Mouse (Mus musculus) spleen, adult 2 months (tissue): ENCODE data around the gene Knl1. TPM values are rescaled to one million over a fixed set of nuclear protein-coding genes. Genes with fewer than 3 reads are reported as not detected.
A peak's percentile ranks its signal among the peaks of the same experiment; 100 is the strongest.

ENCODE experiments used
- DNase-seq, 2 experiments: peaks; one replicate each; pipeline versions ENCODE4 v3.0.0 to v3.0.0-alpha.2; 2012 to 2021; ENCODE audit warnings: low spot score in 2 of 2, low read depth in 1 of 2
- H3K27ac ChIP-seq: fragments of 200-500 bp; 2 replicates; pipeline ENCODE4 v1.5.1; 2012; ENCODE audit warnings: low read length, inconsistent platforms; ENCODE audit not compliant: insufficient read depth
- H3K27me3 ChIP-seq: fragments of 200-500 bp; 2 replicates; pipeline ENCODE4 v1.6.1; 2012; ENCODE audit warnings: mild to moderate bottlenecking, moderate library complexity, low read length, inconsistent platforms; ENCODE audit not compliant: control insufficient read depth, insufficient read depth
- H3K36me3 ChIP-seq: fragments of 200-500 bp; 2 replicates; pipeline ENCODE4 v1.6.1; 2012; ENCODE audit warnings: mild to moderate bottlenecking, low read length, inconsistent platforms; ENCODE audit not compliant: control insufficient read depth, insufficient read depth
- H3K4me1 ChIP-seq: fragments of 200-500 bp; 2 replicates; pipeline ENCODE4 v1.6.1; 2011; ENCODE audit warnings: inconsistent platforms; ENCODE audit not compliant: control insufficient read depth, insufficient read depth, insufficient read length
- H3K4me3 ChIP-seq: fragments of 200-500 bp; 2 replicates; pipeline ENCODE4 v1.5.1; 2011; ENCODE audit warnings: mild to moderate bottlenecking, inconsistent platforms; ENCODE audit not compliant: insufficient read depth, insufficient read length; ENCODE audit errors: extremely low read depth
- CTCF ChIP-seq: fragments of 200-500 bp; IDR thresholded peaks from 2 replicates; pipeline ENCODE4 v1.5.1; 2011; ENCODE audit warnings: mild to moderate bottlenecking, inconsistent platforms; ENCODE audit not compliant: insufficient read depth, insufficient read length, insufficient replicate concordance; ENCODE audit errors: extremely low read depth
- POLR2A ChIP-seq: fragments of 200-500 bp; IDR thresholded peaks from 2 replicates; pipeline ENCODE4 v1.6.1; 2011; ENCODE audit warnings: low read depth, low read length, inconsistent platforms
- WGBS: fragments of 180-500 bp; shearing (Covaris S2); methylation state at CpG from one replicate; pipeline ENCODE4 v1.1.7; 2018; 5-methylcytosine and 5-hydroxymethylcytosine counted together
- polyA plus RNA-seq: library from polyadenylated mRNA; depleted of rRNA; stranded (reverse); fragments of >200 nt; gene quantifications from 2 replicates; pipeline ENCODE4 v1.2.3, GENCODE M21; 2012; rRNA removed

Gene Knl1
- polyA plus RNA-seq, 1 experiment = 0.35 TPM

- no peak for DNase-seq
Measured at GRCm38 (mm10) chr2:119145199-119145598, 98.3 kb downstream of the Knl1 start.

GRCm38 (mm10) chr2:119146435-119146834, 99.5 kb downstream of the Knl1 start:
- no peak overlapping the region for H3K27ac ChIP-seq
- H3K4me3 ChIP-seq = no peak overlapping the region
- peaks cover 48% of the 10 kb centered on the region for H3K36me3 ChIP-seq
- 89% methylated on average over 6 of the region's 6 CpGs for WGBS
- no peaks in the 10 kb centered on the region for H3K4me1 ChIP-seq
- no peaks in the 10 kb centered on the region for H3K27me3 ChIP-seq
- DNase-seq = no peak
- TF ChIP-seq POLR2A (no peak), CTCF (no peak)

More at GRCm38 (mm10) chr2:119145199-119145598, 98.3 kb downstream of the Knl1 start:
- TF ChIP-seq POLR2A = no peak
- peak; percentile 1; the same call in 1 of the 2 replicates for TF ChIP-seq CTCF
- 88% methylated on average over 2 of the region's 2 CpGs for WGBS
- Histone ChIP-seq H3K4me1 (no peaks in the 10 kb centered on the region), H3K27ac (no peak overlapping the region), H3K27me3 (no peaks in the 10 kb centered on the region), H3K36me3 (peaks cover 45% of the 10 kb centered on the region), H3K4me3 (no peak overlapping the region)

- Histone ChIP-seq H3K27ac (no peak overlapping the region), H3K4me1 (no peaks in the 10 kb centered on the region), H3K27me3 (no peaks in the 10 kb centered on the region), H3K36me3 (peaks cover 47% of the 10 kb centered on the region), H3K4me3 (no peak overlapping the region)
- DNase-seq = no peak
- WGBS = 96% methylated on average over 22 of the region's 22 CpGs
- no peak for TF ChIP-seq POLR2A
- no peak for TF ChIP-seq CTCF
Measured at GRCm38 (mm10) chr2:119147160-119147678, 100.3 kb downstream of the Knl1 start.

DNA sequence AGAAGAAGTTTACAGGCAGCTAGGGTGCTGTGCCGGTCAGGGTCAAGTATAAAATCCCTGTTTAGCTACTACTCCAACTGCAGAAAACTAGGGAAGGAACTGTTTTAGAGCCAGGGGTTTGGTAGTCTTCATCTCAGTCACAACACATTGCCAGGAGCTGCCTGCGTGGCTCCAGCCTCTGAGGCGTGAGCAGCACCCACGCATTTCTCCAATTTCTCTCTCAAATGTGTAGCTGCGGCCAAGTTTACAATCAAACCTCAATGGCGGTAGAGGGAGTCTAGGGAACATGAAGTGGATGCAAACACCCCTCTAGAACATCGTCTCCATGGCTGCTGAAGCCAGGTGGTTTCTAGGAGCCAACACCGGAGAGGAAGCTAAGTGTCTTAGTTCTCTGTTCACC, 100.9 kb downstream of the Knl1 start:
- peaks cover 45% of the 10 kb centered on the region for H3K36me3 ChIP-seq
- 88% methylated on average over 8 of the region's 8 CpGs for WGBS

DNA sequence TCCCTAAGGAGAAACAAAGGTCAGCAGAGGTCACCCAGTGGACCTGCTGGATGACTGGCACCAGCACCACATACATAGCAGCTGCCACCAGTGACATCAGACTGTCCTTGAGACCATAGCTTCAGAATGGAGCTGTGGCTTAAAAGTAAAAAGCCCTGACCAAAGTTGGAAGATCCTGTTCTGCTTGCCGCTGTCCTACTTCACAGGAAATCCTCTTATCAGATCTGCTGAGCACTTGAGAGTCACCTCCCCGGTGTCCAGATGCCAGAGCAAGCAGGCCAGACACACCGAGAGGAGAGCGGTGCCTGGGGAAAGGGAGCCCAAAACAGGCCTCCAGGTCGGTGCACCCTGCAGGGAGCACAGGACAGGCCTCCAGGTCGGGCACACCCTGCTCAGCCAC, 105.3 kb downstream of the Knl1 start:
- 69% methylated on average over 6 of the region's 6 CpGs for WGBS
- no peaks in the 10 kb centered on the region for H3K27me3 ChIP-seq
- TF ChIP-seq POLR2A = no peak
- TF ChIP-seq CTCF = no peak
- peaks cover 31% of the 10 kb centered on the region for H3K36me3 ChIP-seq
- DNase-seq = no peak
- H3K4me1 ChIP-seq = no peaks in the 10 kb centered on the region
- no peak overlapping the region for H3K27ac ChIP-seq
- no peak overlapping the region for H3K4me3 ChIP-seq

More for the DNA sequence above, 100.9 kb downstream of the Knl1 start:
- no peaks in the 10 kb centered on the region for H3K4me1 ChIP-seq
- no peak for TF ChIP-seq CTCF
- TF ChIP-seq POLR2A = no peak
- H3K27ac ChIP-seq = no peak overlapping the region
- H3K4me3 ChIP-seq = no peak overlapping the region
- DNase-seq = no peak
- H3K27me3 ChIP-seq = no peaks in the 10 kb centered on the region

DNA sequence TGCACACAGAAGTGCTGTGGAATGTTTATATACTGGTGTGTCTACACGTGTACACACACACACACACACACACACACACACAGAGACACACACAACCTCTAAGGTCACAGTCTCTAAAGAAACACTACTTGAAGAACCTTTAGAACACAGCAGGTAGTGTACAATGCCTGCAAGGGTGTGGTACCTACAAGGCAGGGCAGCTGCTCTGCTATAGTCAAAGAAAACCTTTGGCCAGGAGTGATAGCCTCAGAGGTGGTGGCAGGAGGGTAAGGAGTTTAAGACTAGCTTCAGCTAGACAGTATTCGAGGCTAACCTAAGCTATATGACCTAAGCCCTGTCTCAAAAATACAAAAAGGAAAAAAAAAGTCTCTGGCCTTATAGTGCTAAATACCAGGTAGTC, 107.8 kb downstream of the Knl1 start:
- peaks cover 19% of the 10 kb centered on the region for H3K36me3 ChIP-seq
- TF ChIP-seq POLR2A = no peak
- no peak for TF ChIP-seq CTCF
- 80% methylated on average over 2 of the region's 2 CpGs for WGBS
- H3K27ac ChIP-seq = no peak overlapping the region
- no peaks in the 10 kb centered on the region for H3K4me1 ChIP-seq
- H3K4me3 ChIP-seq = no peak overlapping the region
- H3K27me3 ChIP-seq = no peaks in the 10 kb centered on the region
- no peak for DNase-seq

Other genes starting within 250 kb of the Knl1 start
- gene Knstrn, start 233.1 kb upstream of the Knl1 start, polyA plus RNA-seq = 3.7 and 4.2 TPM in 2 replicates
- gene Ivd, start 185.2 kb upstream of the Knl1 start, polyA plus RNA-seq = 31.1 and 36.7 TPM in 2 replicates
- 22.2 and 26.0 TPM in 2 replicates for gene Bahd1, start 146.7 kb upstream of the Knl1 start, polyA plus RNA-seq
- gene Chst14, start 120.6 kb upstream of the Knl1 start, polyA plus RNA-seq = 7.0 and 8.2 TPM in 2 replicates
- gene Ccdc32, start 17.7 kb upstream of the Knl1 start, polyA plus RNA-seq = 3.9 and 4.0 TPM in 2 replicates
- 3.2 and 4.3 TPM in 2 replicates for gene Rpusd2, start 12.3 kb upstream of the Knl1 start, polyA plus RNA-seq
- gene Rad51, start 65.7 kb downstream of the Knl1 start, polyA plus RNA-seq = 5.0 and 6.4 TPM in 2 replicates
- gene Rmdn3, start 109.9 kb downstream of the Knl1 start, polyA plus RNA-seq = 10.1 and 12.7 TPM in 2 replicates
- gene Gchfr, start 120.7 kb downstream of the Knl1 start, polyA plus RNA-seq = 3.2 and 4.2 TPM in 2 replicates
- gene Gm14137, start 127.4 kb downstream of the Knl1 start, polyA plus RNA-seq = 0.09 and 0.26 TPM in 2 replicates
- 23.7 and 42.8 TPM in 2 replicates for gene Zfyve19, start 161.5 kb downstream of the Knl1 start, polyA plus RNA-seq
- gene Dnajc17, start 161.7 kb downstream of the Knl1 start, polyA plus RNA-seq = 2.9 and 3.5 TPM in 2 replicates
- gene Ppp1r14d, start 182.8 kb downstream of the Knl1 start, polyA plus RNA-seq = not detected in 2 replicates
- gene Spint1, start 190.2 kb downstream of the Knl1 start, polyA plus RNA-seq = 2.9 and 7.2 TPM in 2 replicates
- gene Rhov, start 224.2 kb downstream of the Knl1 start, polyA plus RNA-seq = 0.15 and 0.38 TPM in 2 replicates
- 19.3 and 24.1 TPM in 2 replicates for gene Vps18, start 241.6 kb downstream of the Knl1 start, polyA plus RNA-seq